Mouse (Mus musculus): ENCODE results near the gene Acad12.
A peak's percentile ranks its signal among the peaks of the same experiment; 100 is the strongest.

Acad12 gene

GRCm38 (mm10) chr5:121583765-121584501, 34.8 kb downstream of the Acad12 start:
- peak; percentile 73 for DNase-seq (ENCODE audit: low read depth)

GRCm38 (mm10) chr5:121581945-121582344, 36.8 kb downstream of the Acad12 start:
- no peak for DNase-seq (ENCODE audit: low read depth)

- DNase-seq (ENCODE audit: low read depth) = no peak
These were observed 41.7 kb downstream of the Acad12 start for GRCm38 (mm10) chr5:121576927-121577488.

GRCm38 (mm10) chr5:121575867-121576266, 42.9 kb downstream of the Acad12 start:
- DNase-seq (ENCODE audit: low read depth) = no peak

- DNase-seq (ENCODE audit: low read depth) = no peak
These were observed 44.6 kb downstream of the Acad12 start for GRCm38 (mm10) chr5:121574145-121574544.

GRCm38 (mm10) chr5:121570787-121571186, 48.0 kb downstream of the Acad12 start:
- DNase-seq (ENCODE audit: low read depth) = no peak

- no peak for DNase-seq (ENCODE audit: low read depth)
These were observed 48.8 kb downstream of the Acad12 start for GRCm38 (mm10) chr5:121569881-121570420.

- no peak for DNase-seq (ENCODE audit: low read depth)
These were observed 52.6 kb downstream of the Acad12 start for GRCm38 (mm10) chr5:121566035-121566681.

GRCm38 (mm10) chr5:121564468-121564895, 54.3 kb downstream of the Acad12 start:
- peak; percentile 87 for DNase-seq (ENCODE audit: low read depth)

GRCm38 (mm10) chr5:121562436-121562835, 56.3 kb downstream of the Acad12 start:
- no peak for DNase-seq (ENCODE audit: low read depth)

- DNase-seq (ENCODE audit: low read depth) = no peak
These were observed 69.5 kb downstream of the Acad12 start for GRCm38 (mm10) chr5:121549196-121549595.

- no peak for DNase-seq (ENCODE audit: low read depth)
These were observed 71.7 kb downstream of the Acad12 start for GRCm38 (mm10) chr5:121547084-121547483.

Measured in c-Kit-positive CD71-negative TER-119-negative erythroid progenitor cells, embryonic 14.5 days (primary cell).